Mouse (Mus musculus) CD4-positive, CD25-positive, alpha-beta regulatory T cell, adult 4 months (primary cell): ENCODE measurements at regions not wholly inside any gene's neighbourhood (a gene's known extent, or its start where the extent isn't known, plus 50 kb on each side); places are given as distances from the start of the nearest gene placed in this dataset.
A peak's percentile ranks its signal among the peaks of the same experiment; 100 is the strongest.

Experiments used
- ATAC-seq: one replicate; pipeline ENCODE4 v1.8.0; 2017

DNA sequence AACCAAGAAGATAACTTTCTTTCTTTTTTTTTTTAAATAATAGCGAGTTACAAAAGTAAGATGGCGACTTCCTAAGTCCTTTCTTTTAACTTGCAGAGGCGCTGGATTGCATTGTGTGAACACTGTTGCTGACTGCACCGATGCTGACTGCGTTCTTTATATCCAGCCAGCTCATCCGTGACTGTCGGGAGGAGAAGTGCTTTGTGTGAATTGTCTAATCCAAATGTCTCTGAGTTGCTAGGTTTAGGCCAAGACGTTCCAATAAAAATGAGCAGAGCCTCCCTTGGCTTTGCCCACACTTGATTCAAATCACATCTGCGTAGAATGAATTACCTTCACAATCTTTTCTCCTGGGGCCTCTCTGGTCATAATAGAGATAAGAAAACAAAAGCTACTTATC, 156.0 kb upstream of the Slc24a2 start:
- ATAC-seq: no peak

DNA sequence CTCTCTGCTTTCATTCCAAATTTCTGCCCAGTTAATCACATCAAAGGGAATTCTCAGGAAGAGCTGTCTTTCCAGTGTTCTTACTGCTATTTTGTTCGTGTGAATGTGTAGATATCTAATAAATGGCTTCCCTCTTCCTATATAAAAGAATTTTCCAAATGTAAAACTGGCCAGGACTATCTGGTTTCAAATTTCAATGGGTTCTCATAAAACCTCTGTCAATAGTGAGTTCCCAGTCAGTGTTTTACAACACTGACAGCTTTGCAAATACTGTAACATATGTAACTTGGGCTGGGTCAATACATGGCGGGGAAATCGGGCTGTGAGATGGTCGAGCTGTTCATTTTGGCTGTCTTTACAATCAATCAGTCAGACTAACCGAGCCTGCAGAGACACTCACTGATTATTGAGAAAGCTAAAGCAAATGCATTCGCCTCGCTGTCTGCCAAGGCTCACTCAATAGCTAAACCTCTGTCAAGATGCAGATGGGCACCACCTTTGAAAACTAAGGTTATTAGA, 155.0 kb upstream of the Slc24a2 start:
- no peak for ATAC-seq

DNA sequence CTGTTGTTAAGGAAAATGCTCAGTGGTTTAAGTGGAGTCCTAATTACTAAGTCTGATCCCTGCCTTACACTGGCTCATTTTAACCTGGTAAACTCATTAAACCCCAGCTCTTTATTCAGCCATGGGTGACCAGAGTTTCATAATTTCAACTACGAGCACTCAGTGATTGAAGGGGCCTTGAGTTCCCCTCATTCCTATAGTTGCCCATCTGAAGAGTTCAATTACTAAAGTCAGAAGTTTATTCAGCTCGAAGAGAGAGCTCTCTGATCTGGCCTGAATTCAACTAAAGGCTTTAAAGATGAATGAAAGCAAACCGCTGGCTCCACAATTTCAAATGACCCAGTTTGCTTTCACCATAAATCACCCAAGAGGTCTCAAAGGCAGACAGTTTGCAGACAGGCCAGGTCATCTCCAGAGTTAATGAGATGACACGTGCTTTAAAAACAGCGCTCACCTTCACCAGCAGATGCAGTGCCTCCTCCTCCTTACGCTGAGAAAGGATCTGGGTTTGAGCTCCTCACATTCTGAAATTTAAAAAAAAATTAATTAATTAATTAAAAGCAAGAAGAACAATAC, 154.3 kb upstream of the Slc24a2 start:
- no peak for ATAC-seq

DNA sequence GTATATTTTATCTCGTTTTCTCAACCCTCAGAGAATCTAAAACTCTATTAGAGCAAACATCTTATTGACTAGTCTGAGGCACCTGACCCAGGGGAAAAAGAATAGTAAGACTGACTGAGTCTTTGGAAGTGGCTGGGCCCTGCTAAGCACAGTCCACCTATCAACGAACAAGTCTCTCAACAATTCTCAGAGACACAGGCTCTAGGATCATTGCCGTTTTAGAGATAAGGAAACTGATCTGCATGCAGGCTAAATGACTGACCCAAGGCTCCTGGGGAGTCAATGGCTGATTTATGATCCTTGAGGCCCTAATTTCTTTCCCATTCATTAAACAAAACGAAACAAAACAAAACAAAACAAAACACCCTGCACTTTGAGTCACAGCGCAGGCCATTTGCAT, 150.4 kb upstream of the Slc24a2 start:
- ATAC-seq: no peak

DNA sequence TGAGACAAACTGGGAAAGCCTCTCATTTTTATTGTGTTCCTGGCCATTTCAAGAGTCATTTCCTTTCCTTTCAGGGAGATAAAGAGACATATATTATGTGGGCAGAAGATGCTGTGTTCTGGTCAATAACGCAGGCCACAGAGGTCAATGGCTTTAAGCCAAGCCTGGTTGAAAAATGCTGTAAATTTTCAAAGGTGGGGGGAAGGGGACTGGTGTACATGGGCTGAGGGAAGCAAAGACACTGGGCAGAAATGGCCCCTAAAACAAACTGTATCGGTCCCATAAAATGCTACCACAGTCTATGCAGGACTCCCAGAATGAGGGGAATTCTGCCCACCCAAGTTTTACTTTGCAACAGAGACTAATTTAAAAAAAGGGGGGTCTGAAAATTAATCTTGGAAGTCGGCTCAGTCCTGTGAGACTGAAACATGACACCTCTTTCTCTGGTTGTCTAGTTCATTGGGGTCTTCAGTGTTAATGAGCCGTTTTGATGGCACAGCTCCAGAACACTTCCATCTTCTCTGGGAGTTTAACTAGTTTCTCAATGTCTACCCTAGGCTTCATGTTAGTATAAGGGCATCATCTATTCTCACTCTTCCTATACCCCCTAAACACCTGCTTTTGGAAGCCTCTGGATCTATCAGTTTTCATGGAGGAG, 149.4 kb upstream of the Slc24a2 start:
- ATAC-seq: no peak

DNA sequence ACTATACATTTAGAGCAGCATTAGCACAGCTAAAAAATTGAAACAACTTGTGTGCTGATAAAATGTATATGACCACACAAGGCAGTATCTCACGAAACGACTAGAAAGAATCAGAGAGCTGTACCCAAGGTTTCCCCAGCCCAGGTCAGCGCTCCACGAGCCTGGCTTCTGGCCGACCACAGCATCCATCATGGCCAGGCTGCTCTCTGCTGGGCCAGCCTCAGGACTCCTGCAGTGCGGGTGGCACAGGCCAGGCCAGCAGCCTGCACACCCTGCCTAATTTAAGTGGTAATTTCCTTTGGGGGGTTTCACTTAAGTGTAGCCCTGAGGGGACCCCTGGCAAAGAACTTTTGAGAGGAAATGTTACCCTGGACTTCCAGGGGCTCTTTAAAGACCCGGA, 141.7 kb upstream of the Slc24a2 start:
- ATAC-seq: no peak

DNA sequence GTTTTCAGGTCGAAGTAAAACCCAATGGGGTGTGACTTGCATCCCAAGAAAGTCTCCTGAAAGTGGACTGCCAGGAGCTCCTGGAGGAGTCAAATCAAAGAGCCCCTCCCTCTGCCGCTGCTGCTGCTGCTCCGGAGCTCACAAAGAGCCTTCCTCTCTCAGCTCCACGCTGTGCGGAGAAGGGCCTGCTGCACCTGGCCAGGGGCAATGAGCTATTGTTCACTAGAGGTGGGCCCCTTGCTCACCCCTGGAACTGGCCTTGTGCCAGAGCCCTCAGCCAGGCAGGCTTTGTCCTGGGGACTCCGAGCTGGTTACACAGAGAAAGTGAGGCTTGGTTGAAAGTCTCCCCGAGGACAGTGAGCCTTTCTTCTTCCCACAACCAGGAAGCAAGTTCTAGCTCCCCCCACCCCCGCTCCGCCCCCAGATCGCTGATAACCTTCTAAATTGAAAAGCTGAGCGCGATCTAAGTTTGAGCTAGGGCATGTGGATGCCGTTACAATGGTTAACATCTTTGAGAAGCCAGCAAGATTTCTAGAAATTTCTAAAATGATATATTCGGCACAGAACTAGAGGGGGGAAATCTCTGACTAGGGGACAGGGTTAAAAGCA, 139.5 kb upstream of the Slc24a2 start:
- ATAC-seq: no peak

DNA sequence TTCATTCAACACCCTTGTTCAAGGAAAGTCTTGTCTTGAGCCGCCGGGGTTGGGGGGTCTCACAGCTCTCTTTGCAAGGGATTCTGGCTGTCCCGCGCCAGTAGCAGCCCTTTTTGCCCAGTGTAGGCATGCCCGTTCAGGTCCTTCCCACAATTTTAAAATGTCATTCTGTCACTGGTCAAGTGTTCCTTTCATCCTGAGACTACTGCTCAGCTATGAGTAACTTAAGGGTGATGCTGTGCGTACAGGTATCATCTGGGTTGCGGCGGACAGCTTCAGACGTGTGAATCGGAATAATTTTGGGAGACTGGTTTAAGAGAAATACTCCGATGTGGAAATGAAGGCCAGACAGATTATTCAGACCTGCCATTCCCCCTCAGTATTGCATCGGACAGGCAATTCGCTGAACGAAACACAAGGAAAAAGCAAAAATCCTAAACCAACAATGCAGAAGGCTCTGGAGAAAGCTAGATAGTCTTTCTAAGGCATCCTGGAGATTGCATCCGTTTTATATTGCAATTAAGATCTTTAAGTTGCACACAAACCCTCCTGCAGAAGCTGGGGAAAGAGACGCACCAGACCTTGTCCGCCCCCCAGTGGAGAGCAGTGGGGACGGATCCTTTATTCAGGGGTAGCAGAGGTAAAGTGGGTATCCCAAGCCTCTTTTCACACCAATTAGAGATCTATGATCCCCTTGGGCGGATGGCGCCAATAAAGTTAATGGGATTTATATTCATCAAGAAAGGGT, 138.3 kb upstream of the Slc24a2 start:
- peak; percentile 62 for ATAC-seq

DNA sequence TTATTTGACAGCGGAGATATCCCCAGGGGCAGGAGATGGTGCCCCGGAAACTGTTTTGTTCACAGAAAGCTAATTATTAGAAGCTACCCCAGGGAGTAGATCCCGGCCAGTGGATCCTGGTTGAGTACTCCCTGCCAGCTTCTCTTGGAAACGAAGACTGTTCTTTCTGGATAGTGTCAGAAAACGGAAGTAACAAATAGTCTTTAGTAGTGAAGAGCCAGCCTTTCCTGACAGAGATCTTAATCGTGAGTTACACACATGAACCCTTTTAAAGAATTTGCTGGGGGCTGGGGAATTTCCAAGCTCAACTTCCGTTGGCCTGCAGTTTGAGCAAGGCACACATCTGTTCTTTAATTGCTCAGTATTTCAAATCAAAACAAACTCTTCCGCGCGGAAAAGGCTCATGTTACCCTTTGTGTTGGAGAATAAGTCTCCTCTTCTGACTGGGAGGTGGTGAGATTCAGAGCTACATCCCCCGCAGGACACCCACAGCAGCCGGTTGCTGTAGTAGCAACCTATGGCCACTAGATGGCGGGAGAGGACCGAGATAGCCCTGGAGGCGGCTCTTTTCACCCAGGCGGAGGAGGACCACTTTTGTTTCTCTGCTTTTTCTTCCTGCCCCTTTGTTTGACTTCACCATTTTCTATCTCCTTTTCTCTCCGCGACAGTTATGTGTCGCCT, 137.6 kb upstream of the Slc24a2 start:
- ATAC-seq: peak; percentile 88

DNA sequence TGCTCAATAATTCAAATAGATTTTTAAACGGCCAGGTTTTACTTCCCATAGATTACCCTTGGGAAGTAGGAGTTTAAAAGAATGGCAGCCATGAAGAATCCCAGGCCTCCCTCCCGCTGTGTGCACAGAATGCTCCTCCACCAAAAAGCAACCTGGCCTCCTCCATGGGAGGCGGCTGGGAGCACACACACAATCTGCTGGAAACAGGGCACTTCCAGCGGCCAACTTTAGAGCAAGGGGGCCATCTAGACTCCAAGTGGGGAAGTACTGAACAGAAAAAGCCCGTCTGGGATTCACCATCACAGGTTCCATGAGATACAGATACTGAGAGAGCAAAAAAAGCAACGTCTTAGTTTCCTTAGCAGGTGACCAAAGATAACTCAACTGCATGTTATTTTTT, 131.9 kb upstream of the Slc24a2 start:
- no peak for ATAC-seq

DNA sequence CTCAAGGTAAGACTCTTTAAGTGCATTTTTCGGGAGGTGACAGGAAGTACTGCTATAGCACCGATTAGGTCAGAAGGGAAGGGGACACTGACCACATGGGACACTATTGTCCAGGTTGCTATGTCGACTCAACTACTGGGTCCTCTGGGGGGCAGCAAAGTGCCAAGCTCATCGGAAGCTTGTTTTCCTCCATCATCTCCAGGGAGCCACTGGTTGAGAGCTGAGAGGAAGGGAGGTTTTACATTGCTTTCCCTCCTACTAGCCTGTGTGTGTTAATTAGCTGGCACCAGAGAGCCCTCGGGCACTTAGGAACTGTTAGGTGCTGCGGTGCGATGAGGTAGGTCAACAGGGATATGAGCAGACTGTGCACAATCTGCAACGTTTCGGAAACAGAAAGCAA, 129.2 kb upstream of the Slc24a2 start:
- no peak for ATAC-seq

DNA sequence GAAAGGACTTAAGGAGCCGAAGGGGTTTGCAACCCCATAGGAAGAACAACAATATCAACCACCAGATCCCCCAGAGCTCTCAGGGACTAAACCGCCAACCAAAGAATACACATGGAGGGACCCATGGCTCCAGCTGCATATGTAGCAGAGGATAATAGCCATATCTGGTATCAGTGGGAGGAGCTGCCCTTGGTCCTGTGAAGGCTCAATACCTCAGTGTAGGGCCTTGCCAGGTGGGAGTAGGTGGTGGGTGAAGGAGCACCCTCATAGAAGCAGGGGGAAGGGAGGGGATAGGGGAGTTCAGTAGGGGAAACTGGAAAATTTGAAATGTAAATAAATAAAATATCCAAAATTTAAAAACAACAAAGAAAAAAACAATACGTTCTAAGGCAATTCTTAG, 128.7 kb upstream of the Slc24a2 start:
- no peak for ATAC-seq

DNA sequence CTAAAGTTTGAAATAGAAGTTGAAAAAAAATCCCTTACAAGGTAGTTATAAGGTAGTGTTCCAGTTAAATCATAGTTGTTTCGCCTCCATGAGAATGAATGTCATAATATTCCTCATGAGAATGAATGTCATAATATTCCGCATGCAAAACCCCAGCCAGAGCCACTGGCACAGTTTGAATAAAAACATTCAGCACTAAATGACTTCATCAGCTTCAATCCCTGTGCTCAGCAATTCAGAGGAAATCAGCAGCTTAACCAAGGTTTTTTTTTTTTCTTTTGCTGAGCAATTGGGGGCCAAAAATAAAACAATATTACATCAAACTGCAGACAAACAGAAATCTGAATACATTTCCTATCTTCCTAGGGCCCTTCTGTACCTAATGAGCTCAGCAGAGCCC, 102.7 kb upstream of the Slc24a2 start:
- no peak for ATAC-seq

DNA sequence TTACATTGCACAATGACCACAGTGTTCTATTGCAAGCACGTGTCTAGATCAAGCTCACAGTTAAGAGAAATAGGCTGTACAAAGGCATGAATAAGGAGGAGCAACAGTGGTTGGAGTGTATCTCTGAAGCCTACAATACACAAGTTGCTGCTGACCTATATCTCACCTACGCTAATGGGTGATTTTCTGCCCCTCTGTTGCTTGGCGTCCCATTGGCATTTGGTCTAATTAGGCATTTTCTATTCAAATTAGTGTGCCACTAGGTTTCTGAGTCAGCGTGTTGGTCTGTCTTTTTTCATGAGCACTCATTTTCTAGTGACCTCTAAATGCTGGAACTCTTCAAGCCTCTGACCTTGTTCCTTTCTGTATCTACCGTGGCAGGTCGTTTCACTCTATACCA, 98.9 kb upstream of the Slc24a2 start:
- ATAC-seq: no peak

DNA sequence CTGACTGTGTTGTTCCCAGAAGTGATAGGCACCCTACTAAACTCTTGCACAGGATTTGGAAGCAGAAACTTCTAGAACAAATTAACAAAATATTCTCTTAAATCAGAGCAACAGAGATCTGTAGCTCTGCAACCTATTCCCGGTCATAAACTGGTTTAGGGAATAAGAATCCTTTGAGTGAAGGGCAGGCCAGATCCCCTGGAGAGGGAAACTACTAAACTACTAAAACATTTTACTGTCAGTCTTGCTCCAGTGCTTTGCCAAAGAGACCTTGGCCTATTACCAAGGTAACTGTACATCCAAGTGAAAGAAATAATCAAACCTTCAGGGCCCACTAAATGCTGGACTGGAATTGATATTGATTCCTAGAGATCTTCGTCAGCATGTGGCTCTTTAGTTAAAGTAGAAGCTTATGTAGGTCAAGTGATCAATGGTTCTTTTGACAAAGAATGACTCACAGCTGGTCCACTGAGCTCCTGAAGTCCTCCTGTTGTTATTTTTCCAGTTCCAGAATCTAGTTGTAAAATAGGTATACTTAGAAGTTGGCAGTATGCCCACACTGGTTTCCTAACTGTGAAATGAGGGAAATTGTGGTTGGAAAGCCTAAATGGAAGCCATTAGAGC, 91.6 kb upstream of the Slc24a2 start:
- no peak for ATAC-seq

DNA sequence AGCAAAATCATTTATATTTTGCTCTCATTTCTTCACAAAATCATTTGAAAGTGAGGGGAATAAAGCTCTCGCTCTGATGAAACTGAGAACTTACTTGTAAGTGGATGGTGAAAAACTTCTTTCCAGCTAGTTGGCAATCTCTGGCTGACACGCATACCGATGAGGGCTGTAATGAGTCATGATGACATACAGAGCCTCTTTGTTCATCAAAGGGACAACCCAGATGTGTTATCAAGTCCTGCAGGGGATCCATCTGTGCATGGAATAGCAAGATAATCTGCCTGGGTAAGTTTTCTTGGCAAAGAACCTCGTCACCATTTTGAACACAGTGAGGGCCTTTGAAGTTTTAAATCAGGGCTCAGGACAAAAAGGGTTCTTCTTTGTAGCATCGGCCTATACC, 67.9 kb upstream of the Slc24a2 start:
- ATAC-seq: no peak

DNA sequence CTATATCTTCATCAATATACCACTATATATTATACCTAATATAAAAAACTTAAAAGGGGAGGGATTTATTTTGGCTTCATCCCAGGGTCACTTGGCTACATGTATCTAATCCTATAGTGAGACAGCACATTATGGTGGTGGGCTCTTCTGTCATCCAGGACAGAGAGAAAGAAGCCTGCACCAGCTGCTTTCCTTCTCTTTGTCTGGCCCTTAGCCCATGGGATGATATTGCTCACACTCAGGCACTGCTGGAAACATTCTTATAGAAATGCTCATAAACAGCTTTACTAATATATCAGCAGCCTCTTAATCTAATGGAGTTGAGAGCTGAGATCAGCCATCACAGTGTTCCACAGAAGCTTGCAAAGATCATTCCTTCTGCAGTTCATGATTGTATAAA, 64.3 kb upstream of the Slc24a2 start:
- no peak for ATAC-seq
